ENCODE assay signal across 1 mouse cellular context in the genomic region with DNA sequence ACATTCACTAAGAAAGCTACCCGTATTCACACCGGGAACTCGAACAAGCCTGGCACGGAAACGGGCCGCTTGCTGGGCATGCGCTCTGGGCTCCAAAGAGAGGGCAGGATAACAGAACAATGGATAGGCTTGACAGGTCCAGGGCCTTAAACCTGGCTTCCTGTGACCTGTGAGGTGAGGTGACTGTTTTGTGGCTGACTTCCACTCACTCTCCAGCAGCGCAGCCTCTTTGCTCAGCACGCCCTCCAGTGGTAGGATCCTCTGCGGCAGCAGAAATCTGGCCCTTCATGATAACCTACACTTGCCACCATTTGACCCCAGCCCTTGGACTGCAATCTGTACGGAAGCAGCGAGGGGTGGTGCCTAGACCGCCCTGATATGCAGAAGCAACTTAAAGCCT.
TF ChIP-seq lines count a peak whose summit lies in the region.

No protein-coding gene starts in this region.

TF ChIP-seq in CH12.LX, 34 proteins besides CTCF, POLR2A, EP300 and RAD21 (continued from another document):
- no peak for TF ChIP-seq HCFC1 (IDR thresholded peaks at IDR 0.05; ENCODE audit: low read depth, low read length)
- TF ChIP-seq SMC3 (IDR thresholded peaks at IDR 0.05; ENCODE audit: low read depth, low read length), result peak; percentile 80
